Mouse (Mus musculus): ENCODE measurements at regions not wholly inside any gene's neighbourhood (a gene's known extent, or its start where the extent isn't known, plus 50 kb on each side); places are given as distances from the start of the nearest gene placed in this dataset.

DNA sequence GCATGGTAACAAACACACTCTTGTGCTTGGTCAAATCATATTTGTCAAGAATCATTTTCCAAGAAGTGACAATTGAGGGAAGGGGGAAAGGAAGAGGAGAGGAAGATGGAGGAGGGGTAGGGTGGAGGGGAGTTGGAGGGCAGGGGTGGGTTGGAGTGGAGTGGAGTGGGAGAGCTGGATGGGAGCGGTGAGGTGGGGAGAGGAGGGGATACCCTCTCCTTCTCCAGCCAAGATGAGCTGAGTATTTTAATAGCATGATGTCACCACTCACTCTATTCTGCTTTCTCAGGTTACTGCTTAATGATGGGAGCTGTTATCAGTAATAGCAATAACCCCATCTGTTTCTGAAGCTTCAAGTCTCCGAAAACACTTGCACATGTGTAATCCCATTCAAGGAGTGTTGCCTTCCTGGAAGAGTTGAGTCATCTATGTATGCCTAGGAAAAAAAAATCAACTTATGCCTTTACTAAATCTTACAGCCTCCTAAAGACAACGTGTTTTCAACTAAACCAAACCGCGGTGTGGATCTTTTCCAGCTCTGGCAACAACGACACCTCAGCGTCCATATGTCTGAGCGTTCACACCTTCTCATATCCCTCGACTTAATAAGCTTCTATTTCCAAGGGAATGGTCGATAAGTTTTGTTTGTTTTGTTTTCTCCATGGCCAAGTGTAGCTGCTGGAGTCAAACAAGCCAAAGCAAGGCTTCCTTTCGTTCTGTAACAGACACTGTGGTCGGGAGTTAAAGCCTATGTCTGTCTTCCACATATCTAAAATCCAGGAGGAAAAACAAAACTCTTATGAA lies 187.0 kb upstream of the Mgmt start:
- DNase-seq, result no peak

DNA sequence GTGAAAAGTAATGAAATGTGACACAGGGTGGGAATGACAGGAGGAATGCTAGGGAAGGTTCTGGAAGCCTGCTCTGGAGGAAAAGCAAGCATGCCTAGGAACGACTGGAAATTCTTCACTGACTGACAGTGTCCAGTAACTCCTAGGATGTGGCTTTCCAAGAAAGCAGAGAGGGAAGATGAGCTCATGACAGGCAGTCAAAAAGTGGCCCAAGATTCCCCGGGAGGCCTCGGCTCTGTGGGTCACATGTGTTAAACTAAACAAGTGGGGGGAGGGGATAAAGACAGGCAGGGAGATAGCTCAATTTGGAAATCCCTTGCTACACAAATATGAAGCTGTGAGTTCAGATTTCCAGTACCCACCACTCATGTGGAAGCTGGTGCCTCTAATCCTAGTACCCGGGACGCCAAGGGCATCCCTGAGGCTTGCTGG lies 186.4 kb upstream of the Mgmt start:
- no peak for DNase-seq

DNA sequence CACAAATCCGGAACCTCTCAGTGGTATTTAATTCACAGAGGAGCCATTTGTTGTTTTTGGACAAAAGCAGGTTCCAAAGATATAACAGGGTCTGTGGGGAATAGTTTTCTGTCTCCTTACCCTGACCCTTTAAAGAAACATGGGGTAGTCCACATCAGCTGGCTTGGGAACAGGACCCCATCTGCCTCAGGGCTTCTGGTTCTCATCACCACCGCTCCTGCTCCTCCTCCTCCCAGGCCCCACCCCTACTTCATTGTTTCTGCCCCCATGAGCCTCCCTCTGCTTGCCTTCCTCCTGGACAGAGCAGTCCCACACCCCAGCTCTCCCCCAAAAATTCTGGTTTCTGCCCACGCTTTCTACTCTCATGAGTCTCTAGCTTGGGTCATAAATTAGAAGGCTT lies 183.8 kb upstream of the Mgmt start:
- DNase-seq, result no peak

DNA sequence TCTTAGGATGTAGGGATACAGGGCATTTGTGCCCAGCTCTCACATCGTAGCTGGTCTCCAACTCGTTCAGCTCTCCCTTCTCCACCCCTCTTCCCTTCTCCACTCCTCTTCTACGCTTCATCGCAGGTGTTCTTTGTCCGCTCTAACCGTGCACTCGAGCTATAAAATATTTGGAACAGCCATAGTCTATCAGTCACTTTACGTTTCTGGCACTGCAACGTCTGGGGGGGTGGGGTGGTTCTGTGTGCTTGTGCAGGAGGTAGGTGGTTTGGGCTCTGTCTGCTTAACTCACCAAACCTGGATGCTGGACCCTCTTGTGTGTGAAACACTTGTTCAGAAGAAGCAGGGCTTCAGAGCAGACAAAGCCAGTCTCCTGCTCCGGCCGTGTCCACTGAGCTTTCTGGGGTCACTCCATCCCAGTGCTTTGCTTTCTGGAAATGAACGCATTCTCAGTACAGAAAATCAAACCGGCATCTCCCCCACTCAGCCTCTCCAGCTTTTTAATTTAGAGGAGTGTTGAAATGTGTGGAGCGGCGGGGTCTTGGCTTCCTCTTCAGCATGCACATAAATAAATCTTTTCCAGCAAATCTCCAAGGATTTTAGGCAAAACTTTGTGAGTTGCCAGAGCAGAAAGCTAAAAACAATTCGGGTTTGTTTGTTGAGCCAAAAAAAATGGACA lies 181.3 kb upstream of the Mgmt start:
- no peak for DNase-seq

DNA sequence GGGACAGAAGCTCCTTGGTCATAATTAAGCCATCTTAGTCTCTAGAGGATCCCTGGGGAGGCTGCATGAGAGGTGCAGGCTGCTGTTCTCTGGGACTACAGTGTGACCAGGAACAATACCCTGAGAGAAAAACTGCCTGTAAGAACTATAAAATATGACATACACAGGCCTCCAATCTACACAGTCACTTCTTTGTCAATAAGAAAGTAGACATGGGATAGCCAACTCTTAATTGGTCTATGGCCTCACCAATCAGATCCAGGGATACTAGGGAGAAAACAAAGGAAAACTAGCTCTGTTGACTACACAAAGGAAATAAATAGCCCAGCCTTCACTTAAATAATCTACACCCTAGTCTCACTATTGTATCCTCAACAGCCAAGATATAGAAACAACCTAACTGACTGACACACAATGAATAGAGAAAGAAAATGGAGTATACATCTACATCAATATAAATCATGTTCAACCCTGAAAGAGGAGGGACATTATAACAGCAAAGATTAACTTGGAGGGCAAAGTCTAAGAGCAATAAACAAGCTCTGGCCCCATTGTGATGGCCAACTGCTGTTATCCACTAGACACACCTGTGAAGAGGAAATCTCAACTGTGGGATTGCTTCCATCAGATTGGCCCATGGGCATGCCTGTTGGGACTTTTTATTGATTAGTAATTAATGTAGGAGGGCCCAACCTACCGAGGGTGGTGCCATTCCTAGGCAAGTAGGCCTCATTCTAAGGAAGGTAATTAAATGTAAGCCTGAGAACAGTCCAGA lies 166.6 kb upstream of the Mgmt start:
- no peak for DNase-seq

DNA sequence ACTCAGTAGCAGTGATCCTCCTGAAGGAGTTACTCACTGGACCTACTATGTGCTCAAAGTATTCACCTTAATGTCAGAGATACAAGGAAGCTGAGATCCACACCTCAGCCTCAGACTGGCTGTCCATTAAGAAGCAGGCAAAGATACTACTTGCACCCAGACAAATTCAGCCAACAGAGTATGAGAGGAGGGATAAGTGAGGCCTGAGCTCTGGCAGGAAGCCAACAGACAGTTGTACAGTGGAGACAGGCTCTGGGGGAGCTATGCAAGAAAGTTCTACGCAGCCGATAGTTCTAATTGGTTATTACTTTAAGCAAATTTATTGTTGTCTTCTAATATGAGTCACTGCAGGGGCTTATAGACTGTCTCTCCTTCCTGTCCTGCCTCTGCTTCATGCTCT lies 152.2 kb upstream of the Mgmt start:
- no peak for DNase-seq

DNA sequence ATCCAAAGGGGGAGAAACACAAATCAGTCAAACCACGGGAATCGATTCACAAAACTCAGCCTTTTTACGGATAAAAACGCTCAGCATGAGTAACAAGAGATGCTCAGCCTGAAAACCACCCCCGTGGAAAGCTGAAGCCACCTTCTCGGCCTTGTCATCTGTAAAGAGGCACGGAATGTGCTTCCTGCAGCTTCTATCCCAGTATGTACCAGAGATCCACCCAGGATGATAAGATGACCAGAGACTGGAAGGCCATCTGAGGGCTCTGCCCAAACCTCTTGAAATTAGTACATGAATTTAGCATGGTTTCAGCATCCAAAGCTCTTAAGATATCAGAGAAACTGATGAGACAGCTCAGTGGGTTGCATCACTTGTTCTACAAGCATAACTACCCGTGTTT lies 149.0 kb upstream of the Mgmt start:
- no peak for DNase-seq

DNA sequence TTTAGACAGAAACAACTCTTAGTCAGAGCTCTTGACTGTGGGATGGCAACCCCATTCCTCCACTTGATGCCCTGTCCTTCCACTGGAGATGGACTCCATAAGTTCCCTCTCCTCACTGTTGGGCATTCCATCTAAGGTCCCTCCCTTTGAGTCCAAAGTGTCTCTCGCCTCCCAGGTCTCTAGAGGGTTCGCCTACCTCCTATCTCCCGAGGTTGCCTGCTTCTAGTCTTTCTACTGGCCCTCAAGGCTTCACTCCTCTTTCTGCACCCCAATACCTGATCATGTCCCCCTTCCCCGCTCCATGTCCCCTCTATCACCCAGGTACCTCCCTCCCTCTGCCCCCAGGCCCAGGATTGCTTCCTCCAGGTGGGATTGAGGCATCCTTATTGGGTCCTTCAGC lies 142.9 kb upstream of the Mgmt start:
- DNase-seq, result no peak

DNA sequence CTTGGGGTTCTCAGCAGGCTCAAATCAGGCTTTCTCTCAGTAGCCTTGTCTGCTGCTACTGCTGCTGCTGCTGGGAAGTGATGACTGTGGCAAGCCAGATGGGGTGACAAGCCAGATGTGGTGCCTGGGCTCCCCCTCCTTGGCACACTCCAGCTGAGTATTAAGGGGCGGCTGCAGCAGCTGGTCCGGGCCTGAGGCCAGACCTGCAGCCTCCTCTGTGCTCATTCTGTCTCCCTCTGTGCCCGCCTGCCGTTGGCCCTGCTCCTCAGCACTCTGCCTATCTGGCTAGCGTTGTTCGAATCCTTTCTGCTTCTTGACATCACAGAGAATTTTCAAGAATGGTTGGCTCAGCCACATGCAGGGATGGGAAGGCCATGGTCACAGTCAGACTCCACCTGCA lies 139.6 kb upstream of the Mgmt start:
- no peak for DNase-seq

DNA sequence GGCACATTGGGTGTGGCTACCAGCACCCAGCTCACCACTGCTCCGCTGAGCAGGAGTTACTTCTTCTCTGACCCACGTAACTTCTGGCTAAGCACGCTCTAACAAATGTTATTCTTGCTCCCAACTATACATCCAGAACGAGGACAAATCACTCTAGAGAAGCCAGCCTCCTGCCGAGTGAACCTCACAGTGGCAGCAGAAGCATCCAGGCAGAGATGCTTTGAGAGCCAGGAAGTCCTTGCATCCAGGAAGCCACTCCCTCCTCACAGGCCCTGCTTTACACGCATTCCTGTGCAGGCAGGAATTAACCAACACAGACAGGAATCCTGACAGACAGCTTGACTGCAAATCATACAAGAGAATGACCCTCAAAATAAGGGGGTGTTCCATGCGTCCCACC lies 129.4 kb upstream of the Mgmt start:
- DNase-seq, result no peak

DNA sequence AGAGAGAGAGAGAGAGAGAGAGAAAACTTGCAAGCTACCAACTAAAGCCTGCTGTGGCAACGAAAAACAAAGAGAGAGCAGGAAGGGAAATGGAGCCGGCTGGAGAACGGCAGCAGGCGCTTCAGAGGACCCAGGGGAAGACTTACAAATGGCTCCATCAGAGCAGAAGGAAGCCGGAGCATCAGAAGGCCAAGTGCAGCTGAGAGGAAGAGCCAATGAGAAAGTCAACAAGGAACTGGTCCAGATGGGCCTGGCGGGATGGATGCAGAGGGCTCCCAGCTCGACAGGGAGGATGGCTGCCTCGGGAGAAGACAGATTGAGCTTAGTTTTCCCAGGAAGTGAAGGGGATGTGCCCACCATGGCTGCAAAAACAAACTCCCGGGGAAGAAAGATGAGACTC lies 127.2 kb upstream of the Mgmt start:
- DNase-seq, result no peak

DNA sequence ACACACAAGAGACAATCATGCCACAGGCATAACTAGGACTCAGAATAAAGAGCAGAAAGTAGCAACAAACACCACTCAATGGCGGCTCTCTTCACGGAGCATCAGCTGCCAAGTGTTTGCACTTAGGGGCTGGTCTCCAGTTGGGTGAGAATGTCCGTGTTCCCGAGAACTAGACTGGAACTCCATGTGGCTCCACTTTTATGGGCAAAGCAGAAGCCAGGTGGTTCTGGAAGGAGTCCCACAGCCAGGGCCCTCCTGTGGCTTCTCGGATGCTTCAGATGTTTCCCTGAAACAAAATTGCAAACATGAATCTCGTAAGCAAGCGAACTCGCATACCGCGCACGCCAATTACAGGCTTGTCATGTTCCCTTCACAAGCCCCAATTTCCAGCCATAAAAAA lies 113.7 kb upstream of the Mgmt start:
- no peak for DNase-seq

DNA sequence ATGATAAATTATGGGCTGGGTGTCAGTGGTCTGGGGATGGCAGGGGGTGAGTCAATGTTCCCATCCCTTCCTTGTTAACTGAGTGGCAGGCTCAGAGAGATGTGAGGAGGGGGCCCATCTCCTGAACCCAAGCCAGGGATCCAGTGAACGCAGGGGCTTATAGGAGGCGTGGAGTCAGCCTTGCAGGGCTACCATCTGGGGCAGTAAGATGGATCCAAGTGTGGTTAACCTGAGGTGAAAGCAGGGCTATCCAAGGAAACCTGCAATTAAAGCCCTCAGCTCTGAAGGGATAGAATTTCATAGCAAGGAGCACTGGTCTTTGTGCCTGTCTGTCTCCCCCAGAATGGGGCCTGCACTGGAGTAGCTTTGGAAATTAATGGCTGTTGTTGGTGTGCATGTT lies 103.3 kb upstream of the Mgmt start:
- DNase-seq, result no peak

DNA sequence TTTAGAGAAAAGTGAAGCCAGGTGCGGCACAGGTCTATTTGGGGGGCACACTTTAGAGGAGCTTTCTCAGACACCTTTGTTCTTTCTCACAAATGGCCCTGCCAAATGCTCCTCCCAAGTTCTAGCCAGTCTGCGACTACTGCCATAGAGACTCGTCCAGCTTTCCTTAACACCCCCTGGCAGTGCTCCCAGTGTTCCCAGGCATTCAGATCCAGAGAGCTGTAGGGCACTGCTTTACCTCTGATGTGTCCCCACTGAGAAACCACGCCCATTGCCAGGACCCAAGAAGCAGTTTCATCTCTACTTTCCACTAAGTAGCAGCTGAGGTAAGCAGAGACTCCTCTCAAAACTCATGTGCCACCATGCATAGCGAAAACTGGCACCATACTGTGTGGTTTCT lies 102.3 kb upstream of the Mgmt start:
- DNase-seq, result no peak

DNA sequence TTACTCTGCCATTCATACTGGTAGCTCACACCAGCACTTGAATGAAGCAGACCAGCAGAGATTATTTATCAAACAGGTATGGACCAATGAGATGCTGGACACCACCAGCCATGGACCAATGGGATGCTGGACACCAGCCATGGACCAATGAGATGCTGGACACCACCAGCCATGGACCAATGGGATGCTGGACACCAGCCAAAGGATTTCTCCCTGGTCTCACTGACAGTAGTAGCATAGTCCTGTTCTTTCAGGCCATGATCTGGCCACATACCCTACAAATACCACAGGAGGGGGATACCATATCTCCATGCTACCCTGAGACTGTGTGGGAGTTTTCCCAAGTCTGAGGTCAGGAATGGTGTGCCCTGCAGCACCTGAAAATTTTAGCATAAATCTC lies 98.0 kb upstream of the Mgmt start:
- DNase-seq, result no peak

DNA sequence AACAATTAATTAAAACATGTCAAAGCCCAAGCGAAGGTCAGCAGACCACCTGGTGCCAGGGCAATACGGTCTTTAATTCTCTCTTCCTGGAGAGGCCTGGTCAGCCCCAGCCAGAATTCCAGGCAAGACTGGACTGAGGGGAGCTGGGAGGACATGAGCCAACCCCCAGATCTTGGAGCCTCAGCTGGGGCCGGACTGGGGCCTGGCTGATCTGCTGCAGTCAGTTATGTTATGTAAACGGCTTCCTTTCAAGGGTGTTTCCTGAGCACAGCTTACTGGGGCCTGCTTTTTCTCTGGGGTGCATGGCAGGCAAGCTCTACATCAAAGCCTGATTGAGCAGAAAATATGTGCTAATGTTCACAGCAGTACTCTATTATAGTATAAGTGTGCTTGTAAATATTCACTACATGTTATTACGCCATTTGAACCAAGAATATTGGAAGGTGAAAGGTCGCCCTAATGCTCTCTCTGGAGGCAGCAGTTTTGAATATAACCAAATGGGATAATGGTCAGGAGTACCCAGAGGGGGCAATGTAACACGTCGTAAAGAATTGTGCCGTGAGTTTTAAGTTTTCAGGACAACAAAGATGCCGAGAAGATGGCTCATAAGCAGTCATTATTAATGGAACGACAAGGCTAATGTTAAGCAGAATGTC lies 96.5 kb upstream of the Mgmt start:
- no peak for DNase-seq

DNA sequence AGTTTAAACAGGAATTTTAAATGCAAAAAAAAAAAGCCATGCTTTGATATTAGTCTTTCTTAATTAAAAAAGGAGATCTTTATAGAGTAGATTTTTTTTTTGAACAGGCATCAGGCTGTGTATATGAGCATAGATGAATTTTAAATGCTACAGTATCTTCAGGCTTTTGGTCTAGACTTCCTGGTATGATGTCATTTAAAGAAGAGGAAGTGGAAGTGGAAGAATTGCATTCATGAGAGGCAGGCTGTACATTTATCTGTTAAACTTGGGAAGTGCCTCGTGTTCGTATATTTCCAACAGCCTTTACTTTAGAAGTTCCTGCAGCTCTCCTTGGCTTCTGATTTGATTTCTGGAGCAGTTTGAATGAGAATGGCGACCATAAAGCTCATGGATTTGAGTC lies 95.8 kb upstream of the Mgmt start:
- DNase-seq, result no peak

DNA sequence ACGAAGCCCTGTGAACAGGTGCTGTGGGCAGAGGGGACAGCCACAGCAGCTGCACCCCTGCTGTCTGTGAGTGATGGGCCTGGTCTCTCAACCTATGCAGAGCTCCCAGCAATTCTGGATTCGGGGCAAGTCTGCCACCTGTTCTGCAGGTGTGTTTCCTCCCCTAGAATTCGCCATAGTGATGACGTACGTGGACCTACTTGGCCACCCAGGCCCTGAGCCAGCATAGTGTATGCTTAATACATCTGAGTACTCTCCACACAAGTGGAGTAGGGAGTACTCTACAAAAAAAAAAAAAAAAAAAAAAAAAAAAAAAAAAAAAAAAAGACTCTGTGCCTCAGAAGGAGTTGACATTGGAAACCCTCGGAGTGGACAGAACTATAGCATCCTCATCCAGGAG lies 87.3 kb upstream of the Mgmt start:
- no peak for DNase-seq

DNA sequence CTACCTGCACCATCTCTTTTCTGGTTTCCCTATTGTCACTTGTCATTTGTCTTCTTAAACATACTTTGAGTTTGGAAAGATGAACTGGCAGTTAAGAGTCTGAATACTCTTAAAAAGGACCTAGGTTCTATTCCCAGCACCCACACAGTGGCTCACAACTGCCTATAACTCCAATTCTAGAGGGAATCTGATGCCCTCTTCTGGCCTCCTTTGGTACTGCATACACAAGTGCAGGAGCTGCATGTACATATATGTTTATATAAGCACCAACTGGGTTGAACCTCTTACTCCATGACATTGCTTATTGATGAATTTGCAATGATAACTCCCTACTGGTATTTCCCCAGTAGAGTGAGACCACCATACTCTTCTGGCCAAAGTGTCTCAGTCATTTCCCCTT lies 86.4 kb upstream of the Mgmt start:
- DNase-seq, result no peak

DNA sequence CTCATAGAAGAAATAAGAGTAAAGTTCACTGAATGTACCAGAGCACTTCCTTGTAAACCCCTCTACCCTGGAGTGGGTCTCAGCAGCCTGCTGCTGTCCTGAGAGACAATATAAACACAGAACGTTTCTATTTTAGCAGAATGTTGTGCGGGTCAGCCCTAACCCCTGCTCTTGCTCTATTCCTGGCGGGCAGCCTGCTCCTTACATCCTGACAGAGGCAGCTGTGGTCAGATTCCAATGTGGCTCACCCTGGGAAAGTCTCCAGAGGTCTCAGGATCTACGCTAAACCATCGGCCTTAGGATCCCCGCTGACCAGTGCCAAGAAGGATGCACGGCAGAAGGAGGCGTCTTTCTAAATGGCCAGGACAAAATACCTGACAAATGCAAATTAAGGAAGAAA lies 84.8 kb upstream of the Mgmt start:
- DNase-seq, result no peak

DNA sequence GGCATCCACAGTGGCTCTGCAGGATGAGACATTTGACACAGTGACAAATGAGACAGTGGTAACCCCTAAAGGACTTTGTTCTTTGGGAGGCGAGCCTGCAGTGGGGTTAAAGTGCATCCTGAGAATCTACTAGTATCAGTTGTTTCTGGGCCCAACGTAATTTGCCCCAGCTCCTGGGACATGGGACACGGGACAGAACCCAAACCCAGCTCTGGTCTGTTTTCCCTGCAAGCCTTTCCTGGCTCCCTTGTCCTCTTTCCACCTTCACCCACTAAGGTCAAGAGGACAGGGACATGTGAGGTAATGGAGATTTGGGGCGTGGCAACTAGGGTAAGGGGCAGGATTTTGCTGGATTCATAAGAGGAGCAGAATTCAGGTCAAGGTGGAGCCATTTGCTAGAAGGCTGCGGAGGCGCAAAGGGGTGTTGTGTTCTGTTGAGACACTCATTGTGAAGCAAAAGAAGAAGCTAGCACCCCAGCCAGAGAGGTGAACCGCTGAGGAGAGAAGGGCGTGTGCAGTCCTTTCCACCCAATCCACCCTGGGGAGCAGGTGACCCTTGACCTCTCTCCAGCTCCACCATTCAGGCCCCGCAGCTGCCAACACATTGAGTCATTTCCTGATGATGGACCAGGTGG lies 80.6 kb upstream of the Mgmt start:
- DNase-seq, result no peak

DNA sequence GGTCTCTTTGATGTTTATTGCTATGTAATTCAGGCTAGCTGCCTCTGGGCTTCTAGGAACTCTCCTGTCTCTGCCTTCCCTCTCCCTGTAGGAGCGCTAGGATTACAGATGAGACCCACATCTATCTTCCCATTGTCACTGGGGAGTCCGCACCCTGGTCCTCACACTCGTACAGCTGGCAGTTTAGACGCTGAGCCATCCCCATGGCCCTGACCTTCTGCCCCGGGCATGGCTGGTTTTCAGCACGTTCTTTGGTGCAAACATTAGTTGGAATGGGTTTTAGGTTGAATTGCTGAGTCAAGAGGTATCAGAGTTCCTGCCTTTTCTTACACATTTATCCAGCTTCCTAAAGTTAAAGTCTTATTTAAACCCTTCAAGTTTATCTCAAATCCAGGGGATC lies 79.7 kb upstream of the Mgmt start:
- no peak for DNase-seq

DNA sequence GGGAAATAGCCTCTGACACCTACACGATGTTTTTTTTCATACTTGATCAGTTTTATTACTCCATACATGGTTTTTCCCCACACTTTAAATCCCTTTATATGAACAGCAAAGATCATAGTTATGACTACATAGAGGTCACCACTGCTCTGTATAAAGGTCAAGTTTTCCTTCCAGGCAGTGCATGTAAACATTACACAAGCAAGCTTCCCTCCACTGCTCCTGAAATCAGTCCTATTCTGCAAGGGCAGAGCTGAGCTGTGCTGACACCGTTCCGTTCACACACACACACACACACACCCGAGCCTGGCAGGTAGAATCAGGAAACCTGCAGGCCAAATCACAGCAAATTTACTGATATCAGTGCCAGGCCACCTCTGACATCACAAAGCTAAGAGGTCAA lies 74.1 kb upstream of the Mgmt start:
- no peak for DNase-seq

Data from cerebellum, adult 18-20 months (tissue).